Mouse (Mus musculus) megakaryocyte, embryonic 14.5 days (primary cell): Measurements from ENCODE around the gene Ppp4r3a. TPM values are rescaled to one million over a fixed set of nuclear protein-coding genes. Genes with fewer than 3 reads are reported as not detected.

Experiments used
- H3K27me3 ChIP-seq: replicated peaks from 2 replicates; pipeline ENCODE3; 2012; ENCODE audit warnings: inconsistent platforms
- H3K36me3 ChIP-seq: replicated peaks from 2 replicates; pipeline ENCODE3; 2012; ENCODE audit warnings: low read length, inconsistent platforms, mixed read lengths
- H3K4me1 ChIP-seq: 2 replicates; pipeline ENCODE4 v1.6.1; 2012; ENCODE audit warnings: inconsistent platforms
- H3K4me3 ChIP-seq: replicated peaks from 2 replicates; pipeline ENCODE3; 2012; ENCODE audit warnings: moderate library complexity, mild to moderate bottlenecking, inconsistent platforms
- H3K9me3 ChIP-seq: 2 replicates; pipeline ENCODE4 v1.6.1; 2012; ENCODE audit warnings: inconsistent platforms
- FLI1 ChIP-seq: IDR thresholded peaks from 2 replicates; pipeline ENCODE4 v1.6.1; 2012; ENCODE audit warnings: low read length, inconsistent platforms, mixed read lengths
- GATA1 ChIP-seq: IDR thresholded peaks from 3 replicates; pipeline ENCODE4 v1.6.1; 2012; ENCODE audit warnings: mixed read lengths, low read length, inconsistent platforms, borderline replicate concordance
- polyA plus RNA-seq: library from polyadenylated mRNA; stranded (reverse); fragments of >175 nt; gene quantifications from 2 replicates; pipeline ENCODE4 v1.2.3, GENCODE M21; 2012; ENCODE audit warnings: low replicate concordance; ENCODE audit not compliant: insufficient read depth

The Ppp4r3a gene
- polyA plus RNA-seq, 1 experiment = 9.6 TPM

- H3K27me3 ChIP-seq = no peaks in the 10 kb centered on the region
- H3K9me3 ChIP-seq = no peaks in the 10 kb centered on the region
- peaks cover 7% of the 10 kb centered on the region for H3K36me3 ChIP-seq
- no peak overlapping the region for H3K4me3 ChIP-seq
- no peak for TF ChIP-seq FLI1
- TF ChIP-seq GATA1 = no peak
- H3K4me1 ChIP-seq = peaks cover 23% of the 10 kb centered on the region
Observed at GRCm38 (mm10) chr12:101084881-101085666, 1.6 kb upstream of the Ppp4r3a start.

DNA sequence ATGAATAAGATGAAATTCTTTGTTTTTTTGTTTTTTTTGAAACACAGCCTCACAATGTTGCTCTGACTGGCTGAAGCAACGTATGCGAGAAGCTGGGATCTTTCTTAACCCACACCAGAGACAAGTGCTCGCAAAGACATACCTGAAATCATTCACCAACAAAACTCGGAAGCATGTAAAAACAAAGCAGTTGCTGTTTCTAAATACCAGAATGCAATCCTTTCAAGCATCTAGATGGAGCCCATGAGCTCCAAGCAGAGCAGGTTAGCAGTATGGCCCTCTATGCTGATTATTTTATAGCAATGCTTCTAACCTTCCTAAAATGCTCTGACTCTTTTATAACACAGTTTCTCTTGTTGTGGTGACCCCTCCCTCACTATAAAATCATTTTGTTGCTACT, 735 bp upstream of the Ppp4r3a start:
- H3K9me3 ChIP-seq = no peaks in the 10 kb centered on the region
- peak overlapping the region; percentile 99 for H3K4me3 ChIP-seq
- no peaks in the 10 kb centered on the region for H3K27me3 ChIP-seq
- peaks cover 23% of the 10 kb centered on the region for H3K4me1 ChIP-seq
- TF ChIP-seq FLI1 = no peak
- H3K36me3 ChIP-seq = peaks cover 9% of the 10 kb centered on the region

DNA sequence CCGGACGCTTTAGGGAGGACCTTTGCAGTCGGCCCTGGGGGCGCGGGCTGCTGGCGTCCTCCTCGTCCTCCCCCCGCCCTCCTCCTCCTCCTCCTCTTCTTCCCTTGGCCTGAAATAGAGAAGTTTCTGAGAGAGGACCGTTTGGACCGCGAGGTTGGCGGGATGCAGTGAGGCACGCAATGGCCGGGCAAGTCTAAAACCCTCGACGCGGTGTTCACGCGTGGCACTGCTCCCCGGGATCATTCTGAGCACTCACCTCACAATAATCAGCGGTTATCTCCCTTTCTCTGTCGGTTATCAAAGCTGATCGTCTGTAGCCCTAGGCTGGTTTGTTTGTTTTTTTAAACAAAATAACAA, 315 bp upstream of the Ppp4r3a start:
- H3K27me3 ChIP-seq = no peaks in the 10 kb centered on the region
- no peaks in the 10 kb centered on the region for H3K9me3 ChIP-seq
- peaks cover 27% of the 10 kb centered on the region for H3K4me1 ChIP-seq
- H3K36me3 ChIP-seq = peaks cover 12% of the 10 kb centered on the region
- peak overlapping the region; percentile 99 for H3K4me3 ChIP-seq
- TF ChIP-seq GATA1 (no peak), FLI1 (no peak)

GRCm38 (mm10) chr12:101082296-101083075, 1.0 kb downstream of the Ppp4r3a start:
- Histone ChIP-seq H3K27me3 (no peaks in the 10 kb centered on the region), H3K9me3 (no peaks in the 10 kb centered on the region), H3K4me3 (peak overlapping the region; percentile 99), H3K4me1 (peaks cover 38% of the 10 kb centered on the region), H3K36me3 (peaks cover 23% of the 10 kb centered on the region)
- TF ChIP-seq GATA1 (no peak), FLI1 (no peak)

DNA sequence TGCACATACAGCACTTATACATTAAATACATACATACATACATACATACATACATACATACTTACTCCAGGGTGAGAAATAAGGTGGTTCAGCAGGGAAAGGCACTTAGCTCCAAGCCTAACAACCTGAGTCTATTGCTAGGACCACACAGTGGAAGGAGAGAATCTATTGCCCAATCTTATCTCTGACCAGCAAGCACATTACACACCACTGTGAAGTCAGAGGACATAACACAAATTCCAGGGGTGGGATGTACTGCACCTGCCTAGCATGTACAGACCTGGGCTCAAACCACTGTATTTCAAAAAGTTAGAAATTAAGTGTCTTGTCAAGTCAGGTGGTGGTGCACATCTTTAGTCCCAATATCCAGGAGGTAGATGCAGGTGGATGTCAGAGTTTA, 5.5 kb downstream of the Ppp4r3a start:
- no peaks in the 10 kb centered on the region for H3K27me3 ChIP-seq
- no peaks in the 10 kb centered on the region for H3K9me3 ChIP-seq
- no peak overlapping the region for H3K4me3 ChIP-seq
- TF ChIP-seq FLI1 (no peak), GATA1 (no peak)
- H3K4me1 ChIP-seq = peaks cover 51% of the 10 kb centered on the region
- peaks cover 37% of the 10 kb centered on the region for H3K36me3 ChIP-seq

- H3K36me3 ChIP-seq = peaks cover 35% of the 10 kb centered on the region
- H3K27me3 ChIP-seq = no peaks in the 10 kb centered on the region
- no peak overlapping the region for H3K4me3 ChIP-seq
- peaks cover 46% of the 10 kb centered on the region for H3K4me1 ChIP-seq
- TF ChIP-seq GATA1 = no peak
- no peak for TF ChIP-seq FLI1
- no peaks in the 10 kb centered on the region for H3K9me3 ChIP-seq
Observed at GRCm38 (mm10) chr12:101075433-101075832, 8.1 kb downstream of the Ppp4r3a start.

GRCm38 (mm10) chr12:101074821-101075429, 8.6 kb downstream of the Ppp4r3a start:
- TF ChIP-seq GATA1 (no peak), FLI1 (no peak)
- H3K4me1 ChIP-seq = peaks cover 48% of the 10 kb centered on the region
- no peaks in the 10 kb centered on the region for H3K9me3 ChIP-seq
- H3K4me3 ChIP-seq = peak overlapping the region; percentile 59
- no peaks in the 10 kb centered on the region for H3K27me3 ChIP-seq
- peaks cover 34% of the 10 kb centered on the region for H3K36me3 ChIP-seq

DNA sequence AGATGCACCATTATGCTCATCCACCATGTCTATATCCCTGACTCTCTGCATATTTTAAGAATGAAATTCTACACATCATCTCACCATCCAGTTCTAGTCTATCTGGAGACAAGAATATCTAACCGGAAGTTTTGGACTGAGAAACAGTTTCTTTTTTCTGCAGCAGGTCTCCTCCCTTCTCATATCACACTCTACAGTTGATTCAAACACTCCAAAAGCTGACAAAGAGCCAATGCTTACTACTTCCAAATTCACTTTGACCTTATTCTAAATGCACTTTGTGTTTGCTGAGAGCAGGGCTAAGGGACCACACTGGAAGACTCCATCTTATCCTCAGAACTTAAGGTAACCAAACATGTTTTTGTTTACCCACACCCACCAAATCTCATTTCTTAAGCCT, 13.7 kb downstream of the Ppp4r3a start:
- Histone ChIP-seq H3K4me1 (peaks cover 23% of the 10 kb centered on the region), H3K4me3 (no peak overlapping the region), H3K36me3 (peaks cover 51% of the 10 kb centered on the region), H3K9me3 (no peaks in the 10 kb centered on the region), H3K27me3 (no peaks in the 10 kb centered on the region)
- TF ChIP-seq GATA1 (no peak), FLI1 (no peak)

- peaks cover 79% of the 10 kb centered on the region for H3K36me3 ChIP-seq
Observed at GRCm38 (mm10) chr12:101066329-101066728, 17.2 kb downstream of the Ppp4r3a start.

GRCm38 (mm10) chr12:101039956-101040355, 43.5 kb downstream of the Ppp4r3a start:
- no peak for TF ChIP-seq FLI1
- no peak for TF ChIP-seq GATA1
- Histone ChIP-seq H3K4me3 (no peak overlapping the region), H3K36me3 (peaks cover 81% of the 10 kb centered on the region), H3K9me3 (no peaks in the 10 kb centered on the region), H3K27me3 (no peaks in the 10 kb centered on the region), H3K4me1 (no peaks in the 10 kb centered on the region)

More at GRCm38 (mm10) chr12:101066329-101066728, 17.2 kb downstream of the Ppp4r3a start:
- Histone ChIP-seq H3K4me3 (no peak overlapping the region), H3K4me1 (peaks cover 20% of the 10 kb centered on the region), H3K9me3 (no peaks in the 10 kb centered on the region), H3K27me3 (no peaks in the 10 kb centered on the region)
- TF ChIP-seq GATA1 = no peak
- TF ChIP-seq FLI1 = no peak
